Mouse (Mus musculus): Measurements from ENCODE around the gene 5330417H12Rik.

GRCm38 (mm10) chr7:107610880-107611279 is 14.1 kb downstream of the 5330417H12Rik start:
- TF ChIP-seq CTCF (IDR thresholded peaks at IDR 0.05; ENCODE audit: low read depth, low read length): no peak
- TF ChIP-seq POLR2A (IDR thresholded peaks at IDR 0.05; ENCODE audit: extremely low read depth, insufficient read depth, low read length): no peak

Measured in liver, adult 2 months (tissue).